Comparison of ENCODE assay signal across 8 mouse cellular contexts in genomic region chr7:127967922-127968828, GRCm38 (mm10). TPM values are rescaled to one million over a fixed set of nuclear protein-coding genes. Genes with fewer than 3 reads are reported as not detected.
DNase-seq lines count a peak whose midpoint lies in the region; TF ChIP-seq lines count a peak whose summit lies in the region.

No protein-coding gene starts in this region.

- H3K4me1 ChIP-seq in cortical plate, adult 2 months (ENCODE audit: control insufficient read depth, insufficient read depth, low read length): peaks cover 5% of the 10 kb centered on the region
- peaks cover 42% of the 10 kb centered on the region for H3K4me1 ChIP-seq in megakaryocyte, embryonic 14.5 days

- intact Hi-C loops in left cerebral cortex, postnatal 10 days (cut with DNase I): no loop called here

- H3K27ac ChIP-seq in cortical plate, adult 2 months (ENCODE audit: insufficient read depth, low read length): no peak overlapping the region

- no peaks in the 10 kb centered on the region for H3K27me3 ChIP-seq in megakaryocyte, embryonic 14.5 days (replicated peaks)

- no peaks in the 10 kb centered on the region for H3K9me3 ChIP-seq in megakaryocyte, embryonic 14.5 days

- H3K4me3 ChIP-seq in cortical plate, adult 2 months (ENCODE audit: insufficient read depth, low read length): peak overlapping the region; percentile 89
- H3K4me3 ChIP-seq in megakaryocyte, embryonic 14.5 days (replicated peaks): peak overlapping the region; percentile 99

- peaks cover 40% of the 10 kb centered on the region for H3K36me3 ChIP-seq in megakaryocyte, embryonic 14.5 days (replicated peaks; ENCODE audit: low read length)

- TF ChIP-seq POLR2A in cortical plate, adult 2 months (IDR thresholded peaks at IDR 0.05; ENCODE audit: extremely low read depth, insufficient read depth, low read length): peak; percentile 37; the same call in 1 of the 2 replicates

- DNase-seq in adrenal gland, adult 18-20 months (ENCODE audit: low spot score in 2 of 2): peak; percentile 63 to 79
- DNase-seq in gastrocnemius, adult 8-10 months (ENCODE audit: low spot score in 2 of 2): peak; percentile 70 to 77
- peak; percentile 83 for DNase-seq in induced T-regulatory cell, adult 2 months (ENCODE audit: low read depth)
- DNase-seq in left cerebral cortex, postnatal 10 days (ENCODE audit: extremely low spot score in 1 of 2, low spot score in 2 of 2): peak; percentile 46 to 88
- DNase-seq in right cerebral cortex, postnatal 25 days: peak; percentile 70
- peak; percentile 62 to 74 for DNase-seq in urinary bladder, postnatal 36 days (ENCODE audit: low spot score in 2 of 2)

- TF ChIP-seq CTCF in cortical plate, adult 2 months (IDR thresholded peaks at IDR 0.05; ENCODE audit: extremely low read depth, insufficient read depth, low read length): no peak

RNA-seq across cellular contexts. Expression of gene Fus, which starts 0.9 kb away (rescaled TPM):
- total RNA-seq in adrenal gland, adult 18-20 months (2021): 100 to 1,000 TPM; 150 to 153 TPM
- polyA plus RNA-seq in cortical plate, adult 2 months (2012; rRNA removed): 380 and 408 TPM in 2 replicates
- 10 to 100 TPM; 52.0 to 94.3 (median 70.5) TPM for total RNA-seq in gastrocnemius, adult 8-10 months (2022)
- 100 to 1,000 TPM; 387 to 389 TPM for total RNA-seq in left cerebral cortex, postnatal 10 days (2021)
- polyA plus RNA-seq in megakaryocyte, embryonic 14.5 days (2012; ENCODE audit: insufficient read depth, low replicate concordance): 25.6 and 318 TPM in 2 replicates

RNA-seq across cellular contexts. Expression of gene Prss36, which starts 21.6 kb away (rescaled TPM):
- 10 to 100 TPM in 1 of 2 experiments, 1 to 10 TPM in 1; 6.2 to 11.4 TPM for total RNA-seq in adrenal gland, adult 18-20 months (2021)
- 17.0 and 17.9 TPM in 2 replicates for polyA plus RNA-seq in cortical plate, adult 2 months (2012; rRNA removed)
- total RNA-seq in gastrocnemius, adult 8-10 months (2022): 1 to 10 TPM; 5.7 to 8.9 (median 7.9) TPM
- 10 to 100 TPM; 12.2 to 14.4 TPM for total RNA-seq in left cerebral cortex, postnatal 10 days (2021)
- 2.7 and 10.0 TPM in 2 replicates for polyA plus RNA-seq in megakaryocyte, embryonic 14.5 days (2012; ENCODE audit: insufficient read depth, low replicate concordance)

RNA-seq across cellular contexts. Expression of gene Pycard, which starts 25.5 kb away (rescaled TPM):
- total RNA-seq in adrenal gland, adult 18-20 months (2021): 1 to 10 TPM in 1 of 2 experiments, under 1 TPM in 1; 0.83 to 3.7 TPM
- 8.9 and 10.6 TPM in 2 replicates for polyA plus RNA-seq in cortical plate, adult 2 months (2012; rRNA removed)
- under 1 TPM in 3 of 4 experiments, not detected in 1; 0.21 to 0.75 (median 0.43) TPM for total RNA-seq in gastrocnemius, adult 8-10 months (2022)
- 1 to 10 TPM; 3.7 to 5.5 TPM for total RNA-seq in left cerebral cortex, postnatal 10 days (2021)
- polyA plus RNA-seq in megakaryocyte, embryonic 14.5 days (2012; ENCODE audit: insufficient read depth, low replicate concordance): 1.1 and 17.0 TPM in 2 replicates

RNA-seq across cellular contexts. Expression of gene Trim72, which starts 35.6 kb away (rescaled TPM):
- under 1 TPM in 1 of 2 experiments, not detected in 1; 0.29 TPM for total RNA-seq in adrenal gland, adult 18-20 months (2021)
- 1.6 and 1.7 TPM in 2 replicates for polyA plus RNA-seq in cortical plate, adult 2 months (2012; rRNA removed)
- total RNA-seq in gastrocnemius, adult 8-10 months (2022): 100 to 1,000 TPM; 204 to 246 (median 223) TPM
- under 1 TPM; 0.39 to 0.62 TPM for total RNA-seq in left cerebral cortex, postnatal 10 days (2021)
- polyA plus RNA-seq in megakaryocyte, embryonic 14.5 days (2012; ENCODE audit: insufficient read depth, low replicate concordance): 0.50 TPM in 1 of 2 replicates, not detected in the other

RNA-seq across cellular contexts. Expression of gene Prss8, which starts 38.3 kb away (rescaled TPM):
- under 1 TPM in 1 of 2 experiments, not detected in 1; 0.23 TPM for total RNA-seq in adrenal gland, adult 18-20 months (2021)
- 0.08 and 0.15 TPM in 2 replicates for polyA plus RNA-seq in cortical plate, adult 2 months (2012; rRNA removed)
- not detected for total RNA-seq in gastrocnemius, adult 8-10 months (2022)
- under 1 TPM; 0.64 to 0.81 TPM for total RNA-seq in left cerebral cortex, postnatal 10 days (2021)
- not detected in 2 replicates for polyA plus RNA-seq in megakaryocyte, embryonic 14.5 days (2012; ENCODE audit: insufficient read depth, low replicate concordance)
